Mouse (Mus musculus) layer of hippocampus, adult 9-10 months (tissue): Measurements from ENCODE around the gene Zfp853.
A peak's percentile ranks its signal among the peaks of the same experiment; 100 is the strongest.

Experiments used
- DNase-seq: peaks from one replicate; pipeline ENCODE4 v3.0.0; 2022; ENCODE audit warnings: low spot score

Zfp853 gene

DNA sequence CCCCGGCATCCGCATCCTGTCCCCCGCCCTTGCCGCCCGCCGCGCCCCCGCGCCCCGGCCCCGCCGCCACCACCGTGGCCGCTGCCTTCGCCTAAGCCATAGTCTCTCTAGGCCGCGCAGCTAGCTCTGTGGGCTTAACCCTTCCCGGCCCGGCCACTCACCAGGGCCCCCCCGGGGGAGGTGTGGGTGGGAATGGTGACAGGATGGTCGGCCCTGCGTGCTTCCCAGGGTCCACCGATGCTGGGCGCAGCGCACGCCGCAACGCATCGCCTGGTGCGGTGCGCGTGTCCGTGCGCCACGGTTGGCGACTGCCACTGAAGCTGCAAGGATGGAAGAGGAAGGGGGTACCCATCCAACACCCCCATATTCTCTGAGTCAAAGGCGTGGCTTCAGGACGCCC is at the start of gene Zfp853:
Zfp853 (minus strand) TSS at position 220 of the 400 bp plus-strand sequence.
- no peak for DNase-seq

DNA sequence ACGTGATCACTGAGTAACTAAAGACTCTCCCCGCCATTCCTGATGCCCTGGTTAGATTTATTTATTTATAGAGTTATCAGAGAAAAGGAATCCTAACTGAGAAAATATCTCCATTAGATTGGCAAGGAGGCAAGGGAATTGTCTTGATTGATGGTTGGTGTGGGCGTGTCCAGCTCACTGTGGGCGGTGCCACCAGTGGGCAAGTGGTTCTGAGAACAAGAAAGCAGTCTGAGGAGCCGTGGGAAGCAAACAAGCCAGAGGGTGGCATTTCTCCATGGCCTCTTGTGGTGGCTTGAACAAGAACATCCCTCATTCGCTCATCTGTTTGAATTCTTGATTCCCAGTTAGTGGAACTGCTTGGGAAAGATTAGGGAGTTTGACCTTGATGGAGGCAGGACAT is 46.2 kb upstream of the Zfp853 start:
- DNase-seq, result no peak

DNA sequence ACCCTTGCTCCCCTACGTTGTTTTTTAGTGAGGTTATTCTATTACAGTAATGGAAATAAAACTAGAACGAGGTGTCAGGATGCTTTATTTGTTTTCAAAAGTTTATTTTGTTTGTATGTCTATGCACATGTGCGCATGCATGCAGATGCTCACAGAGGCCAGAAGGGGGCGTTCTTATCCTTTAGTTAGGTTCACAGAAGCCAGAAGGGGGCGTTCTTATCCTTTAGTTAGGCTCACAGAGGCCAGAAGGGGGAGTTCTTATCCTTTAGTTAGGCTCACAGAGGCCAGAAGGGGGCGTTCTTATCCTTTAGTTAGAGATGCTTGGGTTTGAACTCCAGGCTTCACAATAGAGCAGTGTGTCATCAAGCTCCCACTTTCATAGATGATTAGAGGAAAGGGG is 43.1 kb upstream of the Zfp853 start:
- DNase-seq, result no peak

DNA sequence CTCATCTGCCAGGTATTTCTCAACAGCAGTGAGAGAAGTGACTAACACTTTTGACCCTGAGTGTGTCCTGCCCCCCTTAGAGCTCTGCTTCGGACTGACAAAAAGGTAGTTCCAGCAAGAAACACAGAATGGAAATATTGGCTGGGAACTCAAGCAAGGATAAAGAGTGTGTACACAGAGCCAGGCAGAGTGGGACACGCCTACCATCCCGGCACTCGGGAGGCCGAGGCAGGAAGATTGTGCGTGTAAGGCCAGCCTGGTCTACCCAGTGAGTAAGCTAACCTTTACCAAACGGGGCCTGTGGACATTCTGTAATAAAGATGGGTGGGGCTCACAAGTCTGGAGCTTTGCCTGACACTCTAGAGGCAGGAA is 41.7 kb upstream of the Zfp853 start:
- DNase-seq, result no peak

DNA sequence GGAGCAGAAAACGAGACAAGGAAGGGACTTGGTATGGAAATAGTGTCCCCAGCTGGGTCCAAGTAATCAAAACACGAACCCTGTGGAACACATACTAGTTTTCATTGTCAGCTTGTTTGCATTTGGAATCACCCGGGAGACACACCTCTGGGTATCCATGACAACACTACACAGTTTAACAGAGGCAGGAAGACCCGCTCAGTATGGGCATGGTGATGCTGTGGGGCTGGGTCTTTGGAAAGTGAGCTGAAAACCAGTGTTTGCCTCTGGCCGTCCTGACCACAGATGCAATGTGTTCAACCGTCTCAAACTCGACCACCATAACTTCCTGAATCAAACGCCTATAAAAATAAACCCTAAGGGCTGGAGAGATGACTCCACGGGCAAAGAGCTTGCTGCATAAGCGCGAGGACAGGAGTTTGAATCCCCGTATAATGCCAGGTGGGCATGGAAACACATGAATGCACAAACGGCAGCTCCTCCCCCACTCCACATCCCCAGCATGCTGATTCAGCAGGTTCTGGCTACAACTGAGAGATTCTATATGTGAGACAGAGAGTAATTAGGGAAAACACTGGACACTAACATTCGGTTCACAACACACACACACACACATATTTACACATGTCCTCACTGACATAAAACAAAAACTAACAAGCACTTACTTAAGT is 41.1 kb upstream of the Zfp853 start:
- DNase-seq, result no peak

DNA sequence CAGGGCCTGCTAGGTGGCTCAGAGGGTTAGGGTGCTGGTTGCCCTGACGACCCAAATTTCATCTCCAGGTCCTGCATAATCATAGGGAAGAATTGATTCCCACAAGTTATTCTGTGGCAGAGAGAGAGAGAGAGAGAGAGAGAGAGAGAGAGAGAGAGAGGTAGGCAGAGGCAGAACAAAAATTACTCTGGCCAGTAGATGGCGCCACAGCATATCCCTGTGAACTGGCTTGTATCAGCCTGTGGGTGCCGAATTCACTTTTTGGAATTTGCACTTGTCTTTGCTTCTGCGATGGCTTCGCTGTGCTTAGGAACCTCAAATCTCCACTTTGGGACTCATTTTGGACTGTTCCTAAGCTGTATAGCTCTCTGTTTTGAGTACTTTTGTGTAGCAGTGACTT is 40.4 kb upstream of the Zfp853 start:
- DNase-seq, result peak; percentile 87

DNA sequence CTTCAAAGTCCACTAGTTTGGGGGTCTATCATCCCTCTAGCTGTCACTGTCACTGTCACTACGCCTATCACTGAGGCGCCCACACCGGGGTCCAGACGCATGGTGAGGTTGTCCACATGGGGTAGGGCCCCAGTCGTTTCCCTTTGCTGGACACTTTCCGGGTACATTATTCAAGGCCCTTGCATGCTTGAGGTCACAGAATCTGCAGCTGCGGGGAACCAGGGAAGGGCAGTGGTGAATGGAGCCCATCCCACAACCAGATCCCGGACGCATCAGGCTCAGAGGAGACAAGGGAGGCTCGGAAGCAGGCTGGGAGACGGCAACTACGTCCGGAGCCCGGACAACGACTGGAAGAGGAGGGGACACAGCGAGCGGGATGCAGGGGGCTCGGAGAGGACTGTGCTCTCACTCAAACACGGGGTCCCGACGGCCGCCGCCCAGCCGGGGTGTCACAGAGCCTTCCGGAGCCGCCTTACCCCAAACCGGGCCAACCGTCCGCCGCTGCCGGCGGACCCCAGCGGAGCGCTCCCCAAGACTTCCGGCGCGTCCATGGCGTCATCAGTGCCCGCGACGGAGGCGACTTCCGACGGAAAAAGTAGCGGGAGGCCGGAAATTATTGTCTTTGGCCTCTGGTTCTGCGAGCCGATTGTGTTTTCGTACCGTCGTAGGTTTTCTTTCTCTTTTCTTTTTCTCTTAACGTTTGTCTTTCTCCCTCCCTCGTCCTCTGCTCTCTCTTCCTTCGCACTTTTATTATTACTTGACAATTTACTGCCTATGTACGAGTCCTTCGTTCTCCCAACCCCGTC is 35.5 kb upstream of the Zfp853 start, which contains the start of gene Zdhhc4:
Zdhhc4 (minus strand) TSS at position 567 of the 806 bp plus-strand sequence.
- DNase-seq, result peak; percentile 53

DNA sequence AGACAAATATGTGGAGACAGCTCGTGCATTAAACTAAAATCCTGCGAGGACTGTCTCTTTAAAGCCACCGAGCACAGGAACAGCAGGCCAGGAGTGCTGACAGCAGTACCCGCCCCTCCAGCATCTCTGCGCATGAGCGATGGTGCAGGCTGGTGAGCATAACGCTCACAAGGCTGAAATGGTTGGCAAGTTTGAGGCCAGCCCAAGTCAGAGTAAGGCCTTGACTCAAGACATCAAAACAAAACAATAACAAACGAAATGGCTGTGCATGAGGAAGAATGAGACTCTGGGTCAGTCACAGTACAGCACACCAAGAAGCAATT is 23.8 kb upstream of the Zfp853 start:
- DNase-seq, result no peak

DNA sequence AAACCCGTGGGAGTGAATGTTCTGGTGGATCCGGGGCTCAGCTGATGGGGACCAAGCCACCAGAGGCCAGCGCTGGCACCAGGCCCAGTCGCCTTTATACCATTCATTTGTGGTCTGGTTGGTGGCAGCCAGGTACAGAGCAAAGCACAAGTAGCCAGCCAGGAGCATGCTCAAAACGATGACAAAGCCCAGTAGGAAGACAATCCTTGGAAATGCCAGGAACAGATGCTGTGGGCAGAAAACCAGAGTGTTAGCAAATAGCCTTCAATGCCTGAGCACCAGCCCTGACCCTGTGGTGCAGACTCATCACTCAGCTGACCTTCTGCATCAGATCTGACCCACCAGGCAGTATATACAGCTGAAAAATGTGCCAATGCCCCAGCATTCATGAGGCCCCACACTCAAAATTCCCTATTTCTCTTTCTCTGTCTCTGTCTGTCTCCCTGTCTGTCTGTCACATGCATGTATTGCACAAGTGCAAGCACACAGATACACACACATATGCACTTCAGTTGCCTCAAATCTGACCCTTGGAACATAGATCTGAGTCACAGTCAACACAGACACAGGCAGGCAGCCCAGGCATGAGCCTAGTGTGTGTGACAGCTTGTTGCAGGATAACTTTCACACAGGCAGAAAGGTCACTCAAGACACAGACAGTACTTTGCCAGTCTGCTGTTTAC is 23.3 kb upstream of the Zfp853 start:
- DNase-seq, result no peak

DNA sequence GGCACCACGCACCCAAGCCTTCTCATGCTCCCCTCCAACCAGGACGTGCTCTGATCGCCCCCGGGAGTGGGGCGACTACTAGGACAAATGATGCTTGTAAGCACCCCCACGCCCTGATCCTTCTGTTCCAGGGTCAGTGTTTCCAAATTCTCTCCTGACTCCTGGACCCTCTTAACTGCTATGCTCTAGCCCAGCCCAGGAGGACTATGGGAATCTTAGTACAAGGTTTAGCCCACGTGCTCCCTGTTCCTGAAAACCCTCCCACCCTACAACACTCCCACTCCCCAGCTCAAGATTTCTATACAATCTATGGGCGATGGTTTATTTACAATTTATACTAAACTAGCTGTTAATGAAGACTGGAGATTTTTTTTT is 22.1 kb upstream of the Zfp853 start:
- no peak for DNase-seq

DNA sequence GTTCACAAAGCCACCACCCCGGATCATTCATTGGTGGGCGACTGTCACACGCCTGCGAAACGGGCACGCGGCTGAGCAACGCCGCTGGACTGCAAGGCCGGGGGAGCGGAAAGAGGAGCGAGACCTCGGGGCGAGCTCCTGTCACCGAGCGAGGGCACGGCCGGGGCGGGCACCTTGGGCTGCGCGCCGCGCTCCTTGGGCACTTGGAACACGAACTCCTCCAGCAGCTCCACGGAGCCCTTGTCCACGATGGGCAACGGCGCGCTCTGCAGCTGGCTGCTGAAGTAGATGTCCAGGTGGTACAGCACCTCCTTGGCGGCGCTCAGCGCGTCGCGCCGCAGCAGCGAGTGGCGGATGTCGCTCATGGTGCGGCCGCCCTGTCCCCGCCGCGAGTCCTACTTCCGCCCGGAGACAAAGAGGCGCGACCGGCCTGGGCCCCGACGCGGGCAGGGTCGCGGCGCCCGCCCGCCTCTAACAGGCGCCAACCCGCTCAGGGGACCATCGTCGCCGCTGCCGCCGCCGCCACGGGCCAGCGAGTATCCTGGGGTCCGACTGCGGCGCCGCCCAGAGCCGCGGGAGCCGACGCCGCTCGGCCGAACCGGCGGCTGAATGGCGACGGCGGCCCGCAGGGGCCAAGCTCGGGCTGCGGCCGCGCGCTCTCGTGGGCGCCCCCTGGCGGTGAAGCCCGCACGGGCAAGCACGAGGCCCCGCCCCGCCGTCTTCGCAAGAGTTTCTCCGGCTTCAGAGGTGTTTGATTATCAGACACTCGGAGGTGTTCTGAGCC is 21.5 kb upstream of the Zfp853 start, which contains the start of gene E130309D02Rik:
E130309D02Rik (minus strand) TSS at position 631 of the 784 bp plus-strand sequence.
- peak; percentile 53 for DNase-seq

DNA sequence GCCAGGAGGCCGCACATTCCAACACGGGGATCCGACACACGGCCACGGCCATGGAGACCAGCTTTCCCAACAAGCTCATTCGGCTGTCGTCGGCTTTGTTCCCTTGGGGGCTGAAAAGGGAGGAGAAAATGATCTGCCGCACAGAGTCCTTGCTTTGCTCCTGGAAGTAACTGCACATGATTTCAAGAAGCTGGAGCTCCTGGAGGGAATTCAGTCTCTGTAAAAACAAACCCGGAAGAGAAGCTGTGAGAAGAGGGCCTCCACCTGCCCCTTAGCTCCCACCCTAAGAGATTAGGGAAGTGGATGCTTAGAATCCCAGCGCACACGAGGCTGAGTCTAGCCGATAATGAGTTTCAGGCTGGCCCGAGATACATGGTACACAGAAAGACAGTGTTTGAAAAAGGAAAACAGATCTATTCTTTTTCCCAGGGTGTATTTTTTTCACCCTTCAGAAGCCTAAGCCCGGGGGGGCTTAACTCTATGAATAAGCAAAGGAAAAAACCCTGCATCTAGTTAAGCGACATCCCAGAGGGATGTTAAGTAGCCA is 20.8 kb upstream of the Zfp853 start:
- DNase-seq, result no peak

DNA sequence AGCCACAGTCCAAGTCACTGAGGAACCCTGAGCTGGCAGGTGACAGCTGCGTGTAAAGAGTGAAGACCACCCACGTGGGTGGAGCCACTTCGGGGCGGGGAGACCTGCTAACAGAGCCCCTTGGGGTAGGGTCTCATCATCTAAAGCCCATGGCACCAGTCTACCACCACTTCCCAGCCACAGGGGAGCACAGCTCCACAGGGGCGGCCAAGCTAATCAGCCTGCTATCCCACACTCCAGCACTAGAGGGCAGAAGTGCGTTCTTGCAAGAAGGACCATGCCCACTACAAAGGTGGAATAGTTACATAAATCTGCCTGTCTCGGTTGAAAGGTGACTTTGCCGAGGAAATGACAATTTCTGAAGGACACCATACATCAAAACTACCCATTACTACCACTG is 18.5 kb upstream of the Zfp853 start:
- no peak for DNase-seq

DNA sequence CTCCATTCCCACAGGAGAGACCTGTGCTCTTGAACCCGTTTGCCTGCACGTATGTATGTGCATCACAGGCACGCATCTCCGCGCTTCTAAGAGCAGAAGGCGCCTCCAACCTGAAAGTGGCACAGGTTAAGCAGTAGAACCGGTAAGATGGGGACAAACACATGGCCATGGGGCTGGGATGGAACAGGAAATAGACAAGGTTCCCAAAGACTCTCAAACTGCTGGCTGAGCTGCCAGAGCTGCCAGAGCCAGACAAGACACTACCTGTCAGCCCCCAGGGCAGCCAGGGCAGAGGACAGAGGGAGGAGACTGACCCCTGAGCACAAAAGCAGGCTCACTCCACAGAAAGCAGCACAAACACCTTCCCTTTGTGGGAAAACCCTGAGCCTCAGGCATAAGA is 16.5 kb upstream of the Zfp853 start:
- no peak for DNase-seq

DNA sequence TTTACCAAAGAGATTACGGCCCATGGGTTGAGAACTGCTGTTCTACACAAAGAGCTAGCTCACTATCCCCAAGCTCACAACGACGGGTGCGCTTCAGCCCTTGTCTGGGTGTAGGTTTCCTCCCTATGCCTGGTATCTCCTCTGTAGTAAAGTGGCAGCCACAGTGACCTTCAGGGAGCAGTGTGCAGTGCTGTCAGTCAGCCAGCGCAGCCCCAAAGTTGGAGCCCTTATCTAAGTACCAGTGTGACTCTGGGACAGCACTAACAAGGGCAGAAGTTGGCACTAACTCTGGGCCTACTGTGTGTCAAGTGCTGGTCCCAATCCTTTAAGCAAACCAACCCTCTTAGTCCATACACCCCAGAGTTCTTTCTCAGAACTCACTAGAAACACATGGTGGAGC is 15.4 kb upstream of the Zfp853 start:
- no peak for DNase-seq

DNA sequence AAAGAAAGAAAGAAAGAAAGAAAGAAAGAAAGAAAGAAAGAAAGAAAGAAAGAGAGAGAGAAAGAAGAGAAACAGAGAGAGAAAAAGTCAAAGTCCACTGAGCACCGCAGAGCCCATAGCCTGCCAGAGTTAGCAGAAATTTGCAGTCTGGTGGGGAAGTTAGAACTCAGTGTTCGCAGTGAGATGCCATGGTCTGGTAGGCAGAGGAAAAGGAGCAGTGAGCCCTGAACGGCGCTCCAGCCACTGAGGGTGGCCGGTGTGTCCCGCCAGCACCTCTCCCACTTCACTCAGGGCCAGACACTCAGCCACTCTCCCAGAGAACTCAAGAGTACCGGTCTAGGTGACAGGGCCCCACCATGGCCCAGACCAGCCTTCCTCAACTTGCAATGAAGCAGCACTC is 10.8 kb upstream of the Zfp853 start:
- DNase-seq, result no peak

DNA sequence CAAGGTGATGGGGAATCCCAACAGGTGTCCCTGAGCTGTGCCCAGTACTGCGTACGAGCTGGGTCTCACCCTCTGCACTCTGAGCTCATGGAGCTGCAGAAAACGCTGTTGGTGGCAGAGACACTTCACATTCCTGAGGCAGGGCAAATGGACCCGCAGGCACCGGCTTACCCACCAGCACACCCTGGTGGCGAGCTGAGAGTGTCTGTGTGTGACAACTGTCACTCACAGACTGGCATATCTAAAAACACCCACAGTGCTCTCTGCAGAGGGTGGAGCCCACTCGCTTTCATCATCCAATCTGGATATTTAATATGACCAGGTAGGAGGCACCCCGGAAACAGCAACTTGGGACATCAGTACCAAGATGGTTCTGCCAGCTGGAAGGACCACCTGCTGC is 7.9 kb upstream of the Zfp853 start:
- DNase-seq, result no peak

DNA sequence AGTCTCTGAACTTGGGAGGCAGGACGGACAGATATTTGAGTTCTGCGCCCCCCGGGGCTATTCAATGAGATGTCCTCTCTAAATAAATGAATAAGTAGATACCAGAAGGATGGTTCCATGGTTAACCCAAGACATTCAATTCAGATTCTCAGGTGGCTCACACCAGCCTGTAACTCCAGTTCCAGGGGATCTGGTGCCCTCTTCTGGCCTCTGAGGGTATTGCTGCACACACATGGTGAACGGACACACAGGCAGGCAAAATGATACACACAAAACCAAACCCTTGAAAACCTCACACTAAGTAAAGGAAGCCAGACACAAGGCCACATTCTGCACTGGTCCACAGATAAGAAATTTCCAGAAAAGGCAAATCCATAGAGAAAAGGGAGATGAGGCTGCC is 6.3 kb upstream of the Zfp853 start:
- no peak for DNase-seq

DNA sequence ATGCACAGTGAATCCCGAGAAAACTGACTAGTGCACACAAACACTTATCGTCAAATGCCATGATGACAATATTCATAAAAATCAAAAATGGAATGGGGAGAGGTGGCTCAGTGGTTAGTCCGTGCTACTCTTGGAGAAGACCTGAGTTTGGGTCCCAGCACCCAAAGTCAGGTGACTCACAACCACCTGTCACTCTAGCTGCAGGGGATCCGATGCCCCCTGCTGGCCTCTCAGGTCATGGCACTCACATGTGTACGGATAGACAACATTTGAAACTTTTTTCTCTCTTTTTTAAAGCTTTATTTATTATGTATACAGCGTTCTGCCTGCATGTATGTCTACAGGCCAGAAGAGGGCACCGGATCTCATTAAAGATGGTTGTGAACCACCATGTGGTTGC is 5.0 kb upstream of the Zfp853 start:
- DNase-seq, result no peak

DNA sequence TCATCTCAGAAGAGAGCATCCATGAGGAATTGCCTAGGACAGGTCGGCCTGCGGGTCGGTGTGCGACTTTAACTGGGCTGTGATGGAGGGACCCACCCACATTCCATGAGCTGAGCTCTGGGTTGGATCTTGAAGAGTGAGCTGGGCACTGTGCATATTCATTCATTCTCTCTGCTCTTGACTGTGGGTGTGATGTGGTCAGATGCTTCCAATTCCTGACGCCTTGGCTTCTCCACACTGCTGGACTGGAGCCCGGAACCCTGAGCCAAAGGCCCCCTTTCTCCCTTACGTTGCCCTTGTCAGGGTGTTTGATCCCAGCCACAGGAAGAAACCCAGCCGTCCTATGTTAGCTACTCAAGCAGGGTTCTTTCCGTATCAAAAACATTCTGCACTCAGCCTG is 4.6 kb upstream of the Zfp853 start:
- no peak for DNase-seq

DNA sequence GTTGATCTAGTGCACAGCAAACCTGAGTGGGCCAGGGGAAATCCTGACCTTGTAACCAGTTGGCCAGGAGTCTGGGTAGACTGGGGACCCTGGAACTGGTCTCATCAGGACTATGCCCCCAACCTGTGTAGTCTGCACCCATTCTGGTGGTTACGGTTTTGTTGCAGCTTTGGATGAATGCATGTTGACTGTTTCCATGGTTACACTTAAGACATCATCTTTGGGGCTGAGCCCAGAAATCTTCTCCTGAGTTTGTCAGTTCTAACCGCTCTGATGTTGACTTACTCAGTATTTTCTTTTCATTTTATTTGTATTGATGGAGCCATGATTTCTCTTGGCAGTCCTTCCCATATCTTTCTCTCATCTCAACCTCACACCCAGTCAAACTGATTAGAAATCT is 1.9 kb upstream of the Zfp853 start:
- DNase-seq, result no peak

DNA sequence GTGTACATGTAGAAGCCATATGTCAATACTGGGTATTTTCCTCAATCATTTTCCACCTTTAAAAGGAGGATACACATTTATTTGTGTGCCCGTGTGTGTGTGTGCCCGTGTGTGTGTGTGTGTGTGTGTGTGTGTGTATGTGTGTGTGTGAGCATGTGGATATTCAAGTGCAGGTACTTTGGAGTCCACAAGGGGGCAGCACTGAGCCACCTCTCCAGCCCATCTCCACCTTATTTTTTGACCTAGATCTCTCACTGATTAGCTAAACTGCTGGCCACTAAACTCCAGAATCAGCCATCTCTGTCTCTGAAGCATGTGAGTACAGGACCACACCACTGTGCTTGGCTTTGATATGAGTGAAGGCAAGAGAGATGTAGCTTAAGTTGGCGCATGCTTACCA is 1.4 kb upstream of the Zfp853 start:
- DNase-seq, result no peak
